8 mouse cellular contexts compared by ENCODE assay signal in genomic region chr2:50066968-50067315, GRCm38 (mm10). TPM values are rescaled to one million over a fixed set of nuclear protein-coding genes. Genes with fewer than 3 reads are reported as not detected.
DNase-seq lines count a peak whose midpoint lies in the region; ATAC-seq and TF ChIP-seq lines count a peak whose summit lies in the region.

No protein-coding gene starts in this region.

- no peaks in the 10 kb centered on the region for H3K27me3 ChIP-seq in embryonic facial prominence, embryonic 15.5 days
- no peaks in the 10 kb centered on the region for H3K27me3 ChIP-seq in intestine, embryonic 15.5 days (replicated peaks)
- no peaks in the 10 kb centered on the region for H3K27me3 ChIP-seq in neural tube, embryonic 12.5 days (replicated peaks)

- no peak for ATAC-seq in embryonic facial prominence, embryonic 15.5 days (ENCODE audit: insufficient number of reproducible peaks, low FRiP score, low TSS enrichment, low read depth)
- ATAC-seq in intestine, embryonic 15.5 days, result no peak
- ATAC-seq in neural tube, embryonic 12.5 days (ENCODE audit: low FRiP score, low read depth), result no peak

- H3K4me3 ChIP-seq in layer of hippocampus, adult 2 months, result peak overlapping the region; percentile 68
- H3K4me3 ChIP-seq in embryonic facial prominence, embryonic 15.5 days (replicated peaks), result peak overlapping the region; percentile 63
- peak overlapping the region; percentile 66 for H3K4me3 ChIP-seq in intestine, embryonic 15.5 days (replicated peaks)
- peak overlapping the region; percentile 60 for H3K4me3 ChIP-seq in neural tube, embryonic 12.5 days

- no peak for DNase-seq in layer of hippocampus, adult 2 months (ENCODE audit: low spot score in 2 of 2)
- no peak for DNase-seq in layer of hippocampus, adult 11-12 months (ENCODE audit: low spot score)
- no peak for DNase-seq in layer of hippocampus, adult 9-11 months
- DNase-seq in embryo, embryonic 11 days, result no peak
- DNase-seq in left cerebral cortex, adult 18-20 months (ENCODE audit: low spot score in 2 of 2), result no peak

- H3K27ac ChIP-seq in layer of hippocampus, adult 2 months, result peak overlapping the region; percentile 51; the same call in 1 of the 2 replicates
- no peak overlapping the region for H3K27ac ChIP-seq in embryonic facial prominence, embryonic 15.5 days (replicated peaks)
- peak overlapping the region; percentile 66 for H3K27ac ChIP-seq in intestine, embryonic 15.5 days
- H3K27ac ChIP-seq in neural tube, embryonic 12.5 days, result no peak overlapping the region

- no peaks in the 10 kb centered on the region for H3K9me3 ChIP-seq in embryonic facial prominence, embryonic 15.5 days (replicated peaks)
- H3K9me3 ChIP-seq in intestine, embryonic 15.5 days, result no peaks in the 10 kb centered on the region
- no peaks in the 10 kb centered on the region for H3K9me3 ChIP-seq in neural tube, embryonic 12.5 days

- H3K9ac ChIP-seq in embryonic facial prominence, embryonic 15.5 days, result peak overlapping the region; percentile 31; the same call in 1 of the 2 replicates
- H3K9ac ChIP-seq in intestine, embryonic 15.5 days, result peak overlapping the region; percentile 65
- H3K9ac ChIP-seq in neural tube, embryonic 12.5 days, result peak overlapping the region; percentile 57

- H3K4me2 ChIP-seq in embryonic facial prominence, embryonic 15.5 days (replicated peaks), result peak overlapping the region; percentile 83
- H3K4me2 ChIP-seq in intestine, embryonic 15.5 days (replicated peaks), result peak overlapping the region; percentile 75
- peak overlapping the region; percentile 94 for H3K4me2 ChIP-seq in neural tube, embryonic 12.5 days (replicated peaks)

- TF ChIP-seq CTCF in layer of hippocampus, adult 2 months (conservative IDR thresholded peaks at IDR 0.05), result no peak

- WGBS in embryonic facial prominence, embryonic 15.5 days, result 1% methylated on average over 9 of the region's 9 CpGs
- WGBS in intestine, embryonic 15.5 days, result under 1% methylated on average over 9 of the region's 9 CpGs
- 2% methylated on average over 9 of the region's 9 CpGs for WGBS in neural tube, embryonic 12.5 days

- H3K4me1 ChIP-seq in embryonic facial prominence, embryonic 15.5 days, result 0 out of 2 replicates have a peak, but pooled peaks cover 5% of the 10 kb centered on the region
- H3K4me1 ChIP-seq in intestine, embryonic 15.5 days (replicated peaks), result peaks cover 5% of the 10 kb centered on the region; the same call in 1 of the 2 replicates
- peaks cover 13% of the 10 kb centered on the region for H3K4me1 ChIP-seq in neural tube, embryonic 12.5 days

- H3K36me3 ChIP-seq in embryonic facial prominence, embryonic 15.5 days, result no peaks in the 10 kb centered on the region
- no peaks in the 10 kb centered on the region for H3K36me3 ChIP-seq in intestine, embryonic 15.5 days
- H3K36me3 ChIP-seq in neural tube, embryonic 12.5 days, result no peaks in the 10 kb centered on the region

RNA-seq across cellular contexts. Expression of gene Lypd6, which starts 0.7 kb away (rescaled TPM):
- 10 to 100 TPM; 17.5 to 19.5 TPM for total RNA-seq in layer of hippocampus, adult 2 months (2021)
- 6.1 and 7.5 TPM in 2 replicates for polyA plus RNA-seq in embryonic facial prominence, embryonic 15.5 days (2015; fragmentation: Nextera tagmentation; extraction: Ambion mirVana)
- 11.9 and 17.2 TPM in 2 replicates for polyA plus RNA-seq in intestine, embryonic 15.5 days (2015; fragmentation: Nextera tagmentation; extraction: Ambion mirVana)
- polyA plus RNA-seq in neural tube, embryonic 12.5 days (2016; fragmentation: Nextera tagmentation; extraction: Ambion mirVana), result 4.3 and 4.4 TPM in 2 replicates
- total RNA-seq in left cerebral cortex, adult 18-20 months (2021), result 10 to 100 TPM; 22.2 to 22.8 TPM

Comparison
In these comparisons a context has a peak if more than half of its experiments do, and no peak if none do; other contexts are left out.
1. H3K27ac ChIP-seq: peak in layer of hippocampus, adult 2 months (single experiment) and intestine, embryonic 15.5 days (single experiment); none in embryonic facial prominence, embryonic 15.5 days (single experiment) and neural tube, embryonic 12.5 days (single experiment).
2. Peak in every context shown above with its lines, with median percentiles within 50 percentile points of each other: H3K4me3 ChIP-seq, H3K4me2 ChIP-seq and H3K9ac ChIP-seq.